Mouse (Mus musculus): Measurements from ENCODE around the gene Prdm2.

DNA sequence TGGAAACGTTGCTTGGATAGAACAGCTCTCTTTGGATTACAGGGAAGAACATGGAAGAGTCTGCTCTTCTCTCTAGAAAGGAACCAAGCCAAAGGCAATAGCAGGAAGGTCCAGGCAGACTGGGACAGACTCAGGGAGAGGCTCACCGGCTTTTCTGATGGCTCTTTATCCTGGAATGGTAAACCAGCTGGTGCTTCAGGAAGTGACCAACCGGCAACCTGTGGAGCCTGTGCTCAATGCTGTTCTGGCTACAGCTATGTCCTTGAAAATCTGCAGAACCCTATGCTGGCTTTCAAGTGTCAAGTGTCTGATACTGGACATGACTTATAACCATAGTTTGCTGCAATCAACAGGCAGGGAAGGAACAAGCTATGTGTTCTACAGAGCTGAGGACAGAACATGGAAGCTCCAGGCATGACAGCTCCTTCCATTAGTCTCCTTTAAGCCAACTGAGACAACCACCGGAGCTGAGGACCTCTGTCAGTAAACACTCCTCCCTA lies 83.5 kb downstream of the Prdm2 start:
- TF ChIP-seq CTCF (IDR thresholded peaks at IDR 0.05; ENCODE audit: extremely low read depth, insufficient read depth, insufficient read length, insufficient replicate concordance) (no peak), POLR2A (IDR thresholded peaks at IDR 0.05; ENCODE audit: low read depth, low read length) (no peak)

All from spleen, adult 2 months (tissue).